ENCODE assay signal across 8 mouse cellular contexts in the genomic region with DNA sequence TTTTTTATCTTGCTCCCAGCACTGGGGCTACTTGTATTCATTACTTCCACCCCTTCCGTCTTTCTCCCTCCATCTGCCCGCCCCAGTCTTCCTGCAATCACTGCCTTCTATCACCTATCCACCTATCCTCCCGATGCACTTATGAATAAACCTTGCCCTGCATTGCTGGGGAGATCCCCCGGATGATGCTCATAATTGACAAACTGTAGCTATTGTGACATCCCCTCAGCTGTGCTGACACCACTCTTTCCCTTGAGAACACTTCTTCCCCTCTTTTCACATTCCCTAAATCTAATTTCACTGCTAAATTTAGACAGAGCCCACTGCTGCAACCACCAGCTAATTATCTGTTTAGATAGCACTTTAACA. TPM values are rescaled to one million over a fixed set of nuclear protein-coding genes. Genes with fewer than 3 reads are reported as not detected.
DNase-seq lines count a peak whose midpoint lies in the region; ATAC-seq lines count a peak whose summit lies in the region.

A gene (minus strand): TSS at position 105 of the 369 bp plus-strand sequence.

- intact Hi-C loops in heart, postnatal 14 days (cut with DNase I) = loop anchor here (5.0 kb wide), 1 partner anchor 84 kb away; no protein-coding TSS in a partner anchor

- peak within 1 kb of the TSS; percentile 97 for H3K27ac ChIP-seq in lung, embryonic 15.5 days
- H3K27ac ChIP-seq in embryonic facial prominence, embryonic 10.5 days (replicated peaks) = peak within 1 kb of the TSS; percentile 99
- H3K27ac ChIP-seq in limb, embryonic 11.5 days (replicated peaks; ENCODE audit: low read depth, low read length) = peak within 1 kb of the TSS; percentile 81; the same call in 1 of the 2 replicates
- peak within 1 kb of the TSS; percentile 84 for H3K27ac ChIP-seq in stomach, embryonic 16.5 days (ENCODE audit: low read length)

- H3K4me1 ChIP-seq in lung, embryonic 15.5 days = peaks cover 19% of the 10 kb centered on the region
- peaks cover 29% of the 10 kb centered on the region for H3K4me1 ChIP-seq in embryonic facial prominence, embryonic 10.5 days
- peaks cover 8% of the 10 kb centered on the region; the same call in 1 of the 2 replicates for H3K4me1 ChIP-seq in limb, embryonic 11.5 days (ENCODE audit: control insufficient read depth, insufficient read depth, low read length)
- peaks cover 9% of the 10 kb centered on the region; the same call in 1 of the 2 replicates for H3K4me1 ChIP-seq in stomach, embryonic 16.5 days (ENCODE audit: control insufficient read depth, insufficient read depth, low read length)

- no peaks in the 10 kb centered on the region for H3K9me3 ChIP-seq in lung, embryonic 15.5 days
- no peaks in the 10 kb centered on the region for H3K9me3 ChIP-seq in embryonic facial prominence, embryonic 10.5 days
- no peaks in the 10 kb centered on the region for H3K9me3 ChIP-seq in limb, embryonic 11.5 days (ENCODE audit: control insufficient read depth, low read length)
- H3K9me3 ChIP-seq in stomach, embryonic 16.5 days (replicated peaks; ENCODE audit: control insufficient read depth, low read length) = no peaks in the 10 kb centered on the region

- H3K27me3 ChIP-seq in lung, embryonic 15.5 days = no peaks in the 10 kb centered on the region
- 0 out of 2 replicates have a peak, but pooled peaks cover 6% of the 10 kb centered on the region for H3K27me3 ChIP-seq in embryonic facial prominence, embryonic 10.5 days (replicated peaks; ENCODE audit: low read depth, poor library complexity, severe bottlenecking)
- H3K27me3 ChIP-seq in limb, embryonic 11.5 days (ENCODE audit: control insufficient read depth, insufficient read depth, low read length) = 0 out of 2 replicates have a peak, but pooled peaks cover 3% of the 10 kb centered on the region
- H3K27me3 ChIP-seq in stomach, embryonic 16.5 days (ENCODE audit: control insufficient read depth, insufficient read depth, low read length) = no peaks in the 10 kb centered on the region

- 3% methylated on average over 4 of the region's 4 CpGs for WGBS in lung, embryonic 15.5 days
- 3% methylated on average over 4 of the region's 4 CpGs for WGBS in embryonic facial prominence, embryonic 10.5 days
- WGBS in limb, embryonic 11.5 days = 6% methylated on average over 4 of the region's 4 CpGs
- 9% methylated on average over 4 of the region's 4 CpGs for WGBS in stomach, embryonic 16.5 days

- peak within 1 kb of the TSS; percentile 76 for H3K9ac ChIP-seq in lung, embryonic 15.5 days
- H3K9ac ChIP-seq in limb, embryonic 11.5 days (ENCODE audit: low read length) = peak within 1 kb of the TSS; percentile 51
- H3K9ac ChIP-seq in stomach, embryonic 16.5 days (ENCODE audit: low read length) = peak within 1 kb of the TSS; percentile 81

- ATAC-seq in lung, embryonic 15.5 days (ENCODE audit: borderline replicate concordance, extremely low read depth, low FRiP score, low TSS enrichment) = no peak
- ATAC-seq in limb, embryonic 11.5 days (ENCODE audit: insufficient number of reproducible peaks, low FRiP score, low TSS enrichment, low read depth) = no peak
- ATAC-seq in stomach, embryonic 16.5 days (ENCODE audit: insufficient read depth, low FRiP score) = no peak

- H3K4me2 ChIP-seq in lung, embryonic 15.5 days = peak within 1 kb of the TSS; percentile 68
- H3K4me2 ChIP-seq in limb, embryonic 11.5 days (ENCODE audit: low read depth, severe bottlenecking) = peak within 1 kb of the TSS; percentile 48
- H3K4me2 ChIP-seq in stomach, embryonic 16.5 days (ENCODE audit: low read depth, low read length) = peak within 1 kb of the TSS; percentile 91

- H3K36me3 ChIP-seq in lung, embryonic 15.5 days = no peaks in the 10 kb centered on the region
- no peaks in the 10 kb centered on the region for H3K36me3 ChIP-seq in embryonic facial prominence, embryonic 10.5 days (replicated peaks)
- no peaks in the 10 kb centered on the region for H3K36me3 ChIP-seq in limb, embryonic 11.5 days (ENCODE audit: control insufficient read depth, insufficient read depth, low read length)
- H3K36me3 ChIP-seq in stomach, embryonic 16.5 days (ENCODE audit: control insufficient read depth, insufficient read depth, low read length) = no peaks in the 10 kb centered on the region

- H3K4me3 ChIP-seq in lung, embryonic 15.5 days = peak within 1 kb of the TSS; percentile 98
- H3K4me3 ChIP-seq in embryonic facial prominence, embryonic 10.5 days = peak within 1 kb of the TSS; percentile 93
- peak within 1 kb of the TSS; percentile 77 for H3K4me3 ChIP-seq in limb, embryonic 11.5 days (ENCODE audit: low read depth, low read length)
- peak within 1 kb of the TSS; percentile 79 for H3K4me3 ChIP-seq in stomach, embryonic 16.5 days (replicated peaks; ENCODE audit: low read length)

- no peak for DNase-seq in lung, postnatal 36 days
- no peak for DNase-seq in embryonic facial prominence, embryonic 10.5 days (ENCODE audit: low spot score)
- DNase-seq in heart, postnatal 14 days = no peak
- DNase-seq in limb, embryonic 11.5 days (ENCODE audit: low spot score) = no peak
- no peak for DNase-seq in spleen, postnatal 4 days (ENCODE audit: low spot score in 2 of 2)
- no peak for DNase-seq in urinary bladder, adult 18-20 months (ENCODE audit: low spot score in 2 of 2)

RNA-seq across cellular contexts. Expression of the gene that starts here (rescaled TPM):
- polyA plus RNA-seq in lung, embryonic 15.5 days (2015; fragmentation: Nextera tagmentation; extraction: Ambion mirVana) = 35.5 and 37.9 TPM in 2 replicates
- polyA plus RNA-seq in embryonic facial prominence, embryonic 10.5 days (2016; fragmentation: Nextera tagmentation; extraction: Ambion mirVana) = 37.0 and 42.8 TPM in 2 replicates
- 10 to 100 TPM; 13.7 TPM for total RNA-seq in heart, postnatal 14 days (2021)
- 28.5 and 28.8 TPM in 2 replicates for polyA plus RNA-seq in limb, embryonic 11.5 days (2014; fragmentation: Nextera tagmentation; extraction: Ambion mirVana)
- polyA plus RNA-seq in stomach, embryonic 16.5 days (2015; fragmentation: Nextera tagmentation; extraction: Ambion mirVana) = 7.0 and 9.0 TPM in 2 replicates
